Mouse (Mus musculus): ENCODE measurements around the gene Zfp446. TPM values are rescaled to one million over a fixed set of nuclear protein-coding genes. Genes with fewer than 3 reads are reported as not detected.
"Not testable (repeated sequence)": the region's sequence is repeated elsewhere in the genome, so short reads cannot be mapped to it uniquely, and the experiment has no call there.

Zfp446 gene
- polyA plus RNA-seq (2015; fragmentation: Nextera tagmentation; extraction: Ambion mirVana) = 2.9 and 3.6 TPM in 2 replicates

DNA sequence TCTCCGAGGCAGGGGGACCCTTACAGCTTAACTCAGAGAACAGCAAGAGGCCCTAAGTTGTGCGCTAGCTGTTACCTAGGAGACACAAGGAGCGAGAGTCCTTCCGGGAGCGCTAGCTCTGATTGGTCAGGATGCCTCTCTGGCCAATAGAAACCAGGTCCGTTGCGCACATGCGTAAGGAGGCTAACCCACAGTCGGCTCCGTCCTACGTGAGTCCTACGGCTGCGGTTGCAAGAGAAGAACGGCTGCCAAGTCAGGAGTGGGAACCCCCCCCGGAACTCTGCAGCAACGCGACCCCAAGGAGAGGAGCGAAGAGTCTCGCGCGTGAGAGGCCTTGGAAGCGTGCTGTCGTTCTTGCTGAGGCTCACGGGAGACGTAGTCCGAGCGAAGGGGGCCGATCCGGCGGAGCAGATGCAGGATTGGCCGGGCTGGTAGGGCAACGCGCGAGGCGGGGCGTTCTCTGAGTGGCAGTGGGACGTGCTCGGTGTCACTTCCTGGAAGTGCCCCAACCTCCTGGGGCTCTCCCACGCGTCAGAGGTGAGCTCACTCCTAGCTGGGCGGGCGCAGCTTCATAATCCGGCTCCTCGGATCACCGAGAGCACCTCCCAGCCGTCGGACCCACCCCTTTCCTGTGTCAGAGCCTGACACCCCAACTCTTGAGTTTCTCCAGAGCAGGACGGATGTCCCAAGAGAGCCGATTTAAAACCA, at the start of gene Zfp446:
Zfp446 (plus strand) TSS at position 167 of the 708 bp plus-strand sequence.
- Histone ChIP-seq H3K4me1 (replicated peaks) (peaks cover 27% of the 10 kb centered on the region), H3K9me3 (replicated peaks) (no peaks in the 10 kb centered on the region)
- under 1% methylated on average over 49 of the region's 49 CpGs for WGBS (ENCODE audit: insufficient replicate concordance)

DNA sequence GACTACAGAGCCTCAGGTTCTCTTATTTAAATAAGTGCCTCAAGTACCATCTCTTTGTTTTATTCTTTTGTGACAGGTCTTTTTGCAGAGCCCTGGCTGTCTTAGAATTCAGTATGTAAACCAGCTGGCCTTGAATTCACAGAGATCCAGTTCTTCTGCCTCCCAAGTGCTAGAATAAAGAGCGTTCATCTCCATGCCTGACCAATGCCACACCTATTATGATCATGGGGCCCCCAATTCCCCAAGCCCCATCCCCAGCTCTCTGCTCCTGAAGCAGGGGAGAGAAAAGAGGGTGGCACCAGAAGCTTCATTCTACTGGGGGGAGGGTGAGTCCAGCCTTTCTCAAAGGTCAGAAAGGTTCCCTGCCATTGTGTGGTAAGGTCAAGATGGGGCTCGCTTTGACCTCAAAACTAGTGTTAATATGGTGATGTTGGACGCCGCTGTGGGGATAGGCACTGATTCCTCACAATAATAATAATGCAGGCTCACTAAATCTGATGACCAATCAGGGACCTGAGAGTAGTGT, 44.0 kb upstream of the Zfp446 start:
- Histone ChIP-seq H3K27me3 (peaks cover 6% of the 10 kb centered on the region), H3K4me3 (replicated peaks) (no peak overlapping the region), H3K27ac (no peak overlapping the region), H3K9ac (no peak overlapping the region), H3K9me3 (replicated peaks) (no peaks in the 10 kb centered on the region), H3K4me2 (no peak overlapping the region), H3K36me3 (0 out of 2 replicates have a peak, but pooled peaks cover under 1% of the 10 kb centered on the region), H3K4me1 (replicated peaks) (no peaks in the 10 kb centered on the region; the same call in 1 of the 2 replicates)
- DNase-seq (no peak), ATAC-seq (ENCODE audit: low read depth) (no peak)
- 77% methylated on average over 4 of the region's 4 CpGs for WGBS (ENCODE audit: insufficient replicate concordance)

More for the DNA sequence above, at the start of gene Zfp446:
- peak within 1 kb of the TSS; percentile 94 for H3K27ac ChIP-seq
- no peaks in the 10 kb centered on the region for H3K27me3 ChIP-seq
- peak within 1 kb of the TSS; percentile 84 for H3K9ac ChIP-seq
- H3K4me3 ChIP-seq (replicated peaks) = peak within 1 kb of the TSS; percentile 68
- peak within 1 kb of the TSS; percentile 94 for H3K4me2 ChIP-seq
- DNase-seq (peak; percentile 98), ATAC-seq (ENCODE audit: low read depth) (peak; percentile 99)
- H3K36me3 ChIP-seq = peaks cover 10% of the 10 kb centered on the region

DNA sequence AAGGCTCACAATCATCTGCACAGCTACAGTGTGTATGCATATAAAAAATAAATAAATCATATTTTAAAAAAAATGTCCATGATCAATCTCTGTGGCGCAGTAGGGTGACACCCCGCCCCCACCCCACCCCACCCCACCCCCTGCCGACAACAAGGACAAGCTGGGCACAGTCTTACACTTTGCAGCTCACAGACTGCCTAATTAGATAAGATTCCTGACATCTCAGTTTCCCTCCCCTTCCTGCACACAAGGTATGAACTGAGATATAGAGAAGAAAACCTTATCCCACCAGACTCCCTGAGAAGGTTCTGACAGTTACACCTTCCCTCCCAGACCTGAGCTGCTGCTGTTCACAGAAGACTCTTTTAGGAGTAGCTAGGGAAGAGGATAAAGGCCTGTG, 42.8 kb upstream of the Zfp446 start:
- H3K27me3 ChIP-seq = no peaks in the 10 kb centered on the region
- no peak overlapping the region for H3K9ac ChIP-seq
- H3K4me2 ChIP-seq = no peak overlapping the region
- H3K9me3 ChIP-seq (replicated peaks) = no peaks in the 10 kb centered on the region
- H3K36me3 ChIP-seq = no peaks in the 10 kb centered on the region
- H3K27ac ChIP-seq = no peak overlapping the region
- H3K4me3 ChIP-seq (replicated peaks) = no peak overlapping the region
- peak; percentile 59; the same call in 1 of the 2 replicates for ATAC-seq (ENCODE audit: low read depth)
- DNase-seq = no peak
- H3K4me1 ChIP-seq (replicated peaks) = no peaks in the 10 kb centered on the region
- 35% methylated on average over 3 of the region's 3 CpGs for WGBS (ENCODE audit: insufficient replicate concordance)

DNA sequence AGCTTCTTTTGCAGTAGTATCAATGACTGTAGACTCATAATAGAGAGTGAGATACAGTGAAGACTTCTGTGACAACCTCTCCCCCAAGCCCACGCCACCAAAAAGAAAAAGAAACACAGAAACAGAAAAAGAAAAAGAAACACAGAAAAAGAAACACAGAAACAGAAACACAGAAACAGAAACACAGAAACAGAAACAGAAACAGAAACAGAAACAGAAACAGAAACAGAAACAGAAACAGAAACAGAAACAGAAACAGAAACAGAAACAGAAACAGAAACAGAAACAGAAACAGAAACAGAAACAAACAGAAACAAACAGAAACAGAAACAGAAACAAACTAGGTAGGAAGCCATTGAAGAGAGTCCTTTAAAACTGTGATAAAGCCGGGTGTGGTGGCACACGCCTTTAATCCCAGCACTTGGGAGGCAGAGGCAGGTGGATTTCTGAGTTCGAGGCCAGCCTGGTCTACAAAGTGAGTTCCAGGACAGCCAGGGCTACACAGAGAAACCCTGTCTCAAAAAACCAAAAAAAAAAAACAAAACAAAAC, 40.3 kb upstream of the Zfp446 start:
- not testable (repeated sequence) for H3K4me3 ChIP-seq (replicated peaks); H3K9ac ChIP-seq; H3K9me3 ChIP-seq (replicated peaks); DNase-seq; H3K4me2 ChIP-seq; H3K36me3 ChIP-seq; H3K27ac ChIP-seq; H3K4me1 ChIP-seq (replicated peaks); H3K27me3 ChIP-seq; ATAC-seq (ENCODE audit: low read depth)
- 59% methylated on average over 4 of the region's 4 CpGs for WGBS (ENCODE audit: insufficient replicate concordance)

DNA sequence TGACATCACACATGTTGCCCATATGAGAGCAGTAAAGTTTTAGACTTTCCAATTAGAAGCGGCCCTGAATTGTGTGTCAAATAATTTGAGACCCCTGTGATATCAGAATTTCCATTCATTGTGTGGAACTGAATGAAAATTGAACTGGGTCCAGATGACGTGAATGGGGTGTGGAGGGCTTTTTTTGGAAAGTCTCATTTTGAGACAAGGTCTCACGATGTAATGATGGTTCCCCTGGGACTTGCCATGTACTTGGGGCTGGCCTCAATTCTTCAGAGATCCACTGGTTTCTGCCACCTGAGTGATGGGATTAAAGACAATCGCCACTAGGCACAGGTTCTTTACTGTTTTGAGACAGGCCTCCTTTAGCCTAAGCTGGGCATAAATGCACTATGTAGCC, 37.0 kb upstream of the Zfp446 start:
- H3K4me3 ChIP-seq (replicated peaks) = no peak overlapping the region
- no peaks in the 10 kb centered on the region for H3K27me3 ChIP-seq
- DNase-seq = no peak
- no peak overlapping the region for H3K4me2 ChIP-seq
- no peak overlapping the region for H3K9ac ChIP-seq
- no peaks in the 10 kb centered on the region for H3K36me3 ChIP-seq
- H3K27ac ChIP-seq = no peak overlapping the region
- WGBS (ENCODE audit: insufficient replicate concordance) = 72% methylated on average over 4 of the region's 4 CpGs
- ATAC-seq (ENCODE audit: low read depth) = no peak
- H3K9me3 ChIP-seq (replicated peaks) = no peaks in the 10 kb centered on the region
- no peaks in the 10 kb centered on the region for H3K4me1 ChIP-seq (replicated peaks)

DNA sequence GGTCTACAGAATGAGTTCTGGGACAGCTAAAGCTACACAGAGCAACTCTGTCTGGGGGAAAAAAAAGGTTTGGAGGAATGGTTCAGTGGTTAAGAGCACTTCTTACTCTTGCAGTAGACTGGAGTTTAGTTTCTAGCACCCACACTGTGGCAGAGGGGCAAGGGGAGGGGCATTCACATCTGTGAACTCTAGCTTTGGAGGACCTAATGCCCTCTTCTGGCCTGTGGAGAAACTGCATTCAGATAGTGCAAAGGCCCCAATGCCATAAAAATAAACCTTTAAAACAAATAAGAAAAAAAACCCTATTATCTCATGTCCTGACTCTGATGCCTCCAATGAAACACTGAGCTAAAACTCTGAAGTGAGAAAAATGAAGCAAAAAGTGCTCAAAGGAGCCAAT, 34.2 kb upstream of the Zfp446 start:
- ATAC-seq (ENCODE audit: low read depth) (0 out of 2 replicates have a peak, but pooled peaks have one; percentile 47), DNase-seq (no peak)
- H3K4me3 ChIP-seq (replicated peaks) = no peak overlapping the region
- no peaks in the 10 kb centered on the region for H3K27me3 ChIP-seq
- no peak overlapping the region for H3K4me2 ChIP-seq
- H3K4me1 ChIP-seq (replicated peaks) = peaks cover 2% of the 10 kb centered on the region
- no peaks in the 10 kb centered on the region for H3K36me3 ChIP-seq
- no peaks in the 10 kb centered on the region for H3K9me3 ChIP-seq (replicated peaks)
- no peak overlapping the region for H3K9ac ChIP-seq
- no peak overlapping the region for H3K27ac ChIP-seq

DNA sequence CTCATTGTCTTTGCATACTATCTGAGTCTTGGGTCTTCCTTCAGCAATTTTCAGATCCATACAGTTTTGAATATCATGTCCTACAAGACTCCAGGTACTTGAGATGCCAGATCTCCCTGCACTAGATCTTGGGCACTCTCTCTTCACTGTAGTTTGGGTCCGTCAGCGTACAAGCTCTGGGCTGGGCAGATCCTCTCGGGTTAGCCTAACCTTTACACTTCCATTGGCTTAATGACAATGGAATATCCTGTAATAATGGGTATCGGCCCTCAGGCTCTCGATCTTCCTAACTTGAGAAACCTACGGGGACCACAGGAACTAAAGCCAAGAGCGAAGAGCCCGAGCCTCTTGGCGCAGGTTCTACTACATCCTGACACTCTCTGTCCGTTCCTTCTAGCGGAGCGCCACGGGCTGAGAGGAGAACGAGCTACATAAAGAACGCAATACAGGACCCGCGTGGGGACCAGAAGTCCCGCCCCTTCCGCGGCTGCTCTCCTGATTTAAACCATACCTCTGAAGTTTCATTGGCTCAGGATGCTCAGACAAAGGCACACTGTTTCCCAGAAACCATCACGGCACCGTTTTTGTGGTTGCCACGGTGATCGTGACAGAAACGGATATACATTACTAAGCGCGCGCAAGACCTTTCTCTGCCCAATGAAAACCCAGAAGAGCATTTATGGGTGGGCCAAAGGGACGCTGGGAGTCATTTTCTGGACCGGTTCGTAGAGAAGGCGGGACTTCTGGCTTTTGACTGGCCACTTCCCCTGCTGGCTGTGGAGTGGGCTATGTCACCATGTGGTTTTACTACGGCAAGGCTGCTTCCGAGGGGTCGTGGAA, 28.4 kb upstream of the Zfp446 start:
- 9% methylated on average over 35 of the region's 35 CpGs for WGBS (ENCODE audit: insufficient replicate concordance)
- peaks cover 35% of the 10 kb centered on the region for H3K4me1 ChIP-seq (replicated peaks)
- DNase-seq (peak; percentile 92), ATAC-seq (ENCODE audit: low read depth) (peak; percentile 97)
- H3K4me3 ChIP-seq (replicated peaks) = peak overlapping the region; percentile 68
- H3K27ac ChIP-seq = peak overlapping the region; percentile 80
- no peaks in the 10 kb centered on the region for H3K9me3 ChIP-seq (replicated peaks)
- H3K36me3 ChIP-seq = no peaks in the 10 kb centered on the region
- H3K27me3 ChIP-seq = no peaks in the 10 kb centered on the region
- peak overlapping the region; percentile 81 for H3K4me2 ChIP-seq
- peak overlapping the region; percentile 79 for H3K9ac ChIP-seq

DNA sequence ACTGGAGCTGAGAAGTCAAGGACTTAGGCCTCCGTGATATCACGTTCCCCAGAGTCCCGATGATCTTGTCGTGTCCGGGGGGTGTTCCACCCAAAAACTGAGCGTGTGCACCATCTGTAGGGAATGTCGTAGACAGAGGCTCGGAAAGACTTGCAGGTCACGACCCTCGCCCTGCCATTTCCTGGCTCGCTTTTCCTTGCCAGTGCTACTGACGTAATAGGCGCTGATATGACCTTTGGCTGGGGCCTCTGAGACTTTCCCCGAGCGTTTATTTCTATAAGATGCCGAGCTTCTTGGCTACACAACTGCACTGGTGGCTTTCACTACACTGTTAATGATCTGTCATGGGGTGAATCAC, 27.8 kb upstream of the Zfp446 start:
- Histone ChIP-seq H3K27me3 (no peaks in the 10 kb centered on the region), H3K27ac (peak overlapping the region; percentile 80), H3K9ac (peak overlapping the region; percentile 79), H3K9me3 (replicated peaks) (no peaks in the 10 kb centered on the region), H3K4me2 (peak overlapping the region; percentile 81), H3K4me3 (replicated peaks) (peak overlapping the region; percentile 68), H3K4me1 (replicated peaks) (peaks cover 38% of the 10 kb centered on the region), H3K36me3 (no peaks in the 10 kb centered on the region)
- WGBS (ENCODE audit: insufficient replicate concordance) = 1% methylated on average over 16 of the region's 16 CpGs
- ATAC-seq (ENCODE audit: low read depth) (peak; percentile 50), DNase-seq (no peak)

DNA sequence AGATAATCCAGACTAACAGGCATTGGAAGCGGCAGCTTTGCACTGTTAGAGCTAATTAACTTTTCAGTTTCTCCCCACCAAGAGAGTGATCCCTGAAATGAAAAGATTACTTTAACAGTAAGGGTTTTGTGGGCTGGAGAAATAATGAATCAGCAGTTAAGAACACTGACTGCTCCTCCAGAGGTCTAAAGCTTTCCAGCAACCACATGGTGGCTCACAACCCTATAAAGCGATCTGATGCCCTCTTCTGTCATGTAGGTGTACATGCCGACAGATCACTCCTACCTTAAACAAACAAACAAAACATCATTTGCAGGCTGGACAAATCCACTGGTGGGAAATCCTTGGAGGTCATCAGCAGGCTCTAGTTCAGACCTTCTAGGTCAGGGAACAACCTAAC, 22.8 kb upstream of the Zfp446 start:
- Histone ChIP-seq H3K4me2 (no peak overlapping the region), H3K9me3 (replicated peaks) (no peaks in the 10 kb centered on the region), H3K4me3 (replicated peaks) (no peak overlapping the region), H3K9ac (no peak overlapping the region), H3K27me3 (no peaks in the 10 kb centered on the region), H3K36me3 (no peaks in the 10 kb centered on the region), H3K27ac (no peak overlapping the region), H3K4me1 (replicated peaks) (peaks cover 37% of the 10 kb centered on the region)
- ATAC-seq (ENCODE audit: low read depth) (peak; percentile 47), DNase-seq (no peak)
- 22% methylated on average over 3 of the region's 3 CpGs for WGBS (ENCODE audit: insufficient replicate concordance)

DNA sequence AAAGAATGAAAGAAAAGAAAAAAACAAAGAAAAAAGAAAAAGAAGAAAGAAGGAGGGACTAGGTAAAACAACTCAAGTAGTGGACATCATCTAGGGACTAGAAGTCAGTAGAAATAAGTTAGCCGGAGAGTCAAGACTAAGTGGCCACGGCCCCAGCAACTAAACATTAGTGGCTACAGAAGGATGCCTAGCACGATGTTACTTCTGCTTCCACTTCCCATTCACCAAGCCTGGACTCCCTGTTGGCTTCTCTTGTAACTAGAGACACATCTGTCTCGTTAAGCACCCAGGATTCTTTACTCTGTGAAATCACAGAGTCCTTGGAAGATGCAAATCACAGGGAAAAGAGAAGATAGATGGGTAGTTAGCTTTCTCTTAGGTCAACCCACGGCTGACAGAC, 20.1 kb upstream of the Zfp446 start:
- no peak for ATAC-seq (ENCODE audit: low read depth)
- 55% methylated on average over 5 of the region's 5 CpGs for WGBS (ENCODE audit: insufficient replicate concordance)

DNA sequence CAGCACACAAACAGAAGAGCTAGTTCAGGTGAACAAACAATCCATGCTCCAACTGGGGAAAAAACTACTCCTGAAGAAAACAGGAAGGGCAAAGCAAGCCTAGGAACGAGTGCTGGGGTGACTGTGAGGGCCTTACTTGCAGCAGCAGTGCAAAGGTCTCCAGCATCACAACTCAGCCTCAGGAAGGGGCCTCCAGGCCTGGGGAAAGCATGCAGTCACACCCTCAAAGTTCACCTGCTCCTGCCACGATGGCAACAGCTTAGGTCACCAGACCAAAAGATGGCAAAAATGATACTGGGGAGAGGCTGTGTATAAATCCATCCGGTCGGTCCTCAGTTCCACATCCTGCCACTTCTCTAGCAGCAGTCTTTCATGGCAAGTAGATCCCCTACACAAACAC, 18.7 kb upstream of the Zfp446 start:
- no peaks in the 10 kb centered on the region for H3K27me3 ChIP-seq
- DNase-seq (no peak), ATAC-seq (ENCODE audit: low read depth) (no peak)
- peaks cover 29% of the 10 kb centered on the region for H3K4me1 ChIP-seq (replicated peaks)
- no peak overlapping the region; the same call in 1 of the 2 replicates for H3K27ac ChIP-seq
- WGBS (ENCODE audit: insufficient replicate concordance) = 56% methylated on average over 4 of the region's 4 CpGs
- no peak overlapping the region for H3K4me3 ChIP-seq (replicated peaks)
- no peaks in the 10 kb centered on the region for H3K36me3 ChIP-seq
- no peaks in the 10 kb centered on the region for H3K9me3 ChIP-seq (replicated peaks)
- H3K4me2 ChIP-seq = no peak overlapping the region
- no peak overlapping the region for H3K9ac ChIP-seq

More for the DNA sequence above, 20.1 kb upstream of the Zfp446 start:
- DNase-seq = no peak
- no peaks in the 10 kb centered on the region for H3K36me3 ChIP-seq
- no peak overlapping the region for H3K27ac ChIP-seq
- no peaks in the 10 kb centered on the region for H3K9me3 ChIP-seq (replicated peaks)
- no peak overlapping the region for H3K9ac ChIP-seq
- H3K4me3 ChIP-seq (replicated peaks) = no peak overlapping the region
- no peaks in the 10 kb centered on the region for H3K27me3 ChIP-seq
- peaks cover 25% of the 10 kb centered on the region for H3K4me1 ChIP-seq (replicated peaks)
- H3K4me2 ChIP-seq = no peak overlapping the region

All from liver, embryonic 13.5 days (tissue).